Mouse (Mus musculus): Measurements from ENCODE around the gene Izumo1r.

GRCm38 (mm10) chr9:14909981-14910380, 6.2 kb upstream of the Izumo1r start:
- TF ChIP-seq CTCF (IDR thresholded peaks at IDR 0.05; ENCODE audit: extremely low read depth, insufficient read depth, insufficient read length, insufficient replicate concordance) (no peak), POLR2A (IDR thresholded peaks at IDR 0.05; ENCODE audit: low read depth, low read length) (no peak)

Measured in spleen, adult 2 months (tissue).